Mouse (Mus musculus) C2C12 (cell line): Measurements from ENCODE around the gene Gxylt2.

Experiments
- CEBPB ChIP-seq: IDR thresholded peaks from one replicate; pipeline ENCODE4 v1.6.1; 2011; ENCODE audit warnings: low read depth, mild to moderate bottlenecking, control low read depth, moderate library complexity
- CTCF ChIP-seq: IDR thresholded peaks from one replicate; pipeline ENCODE4 v1.5.1; 2011; ENCODE audit not compliant: control insufficient read depth, insufficient read depth, insufficient read length
- FOSL1 ChIP-seq: IDR thresholded peaks from one replicate; pipeline ENCODE4 v1.8.0; 2011; ENCODE audit warnings: mild to moderate bottlenecking, low read length; ENCODE audit not compliant: poor library complexity, insufficient read depth, severe bottlenecking
- MAX ChIP-seq: IDR thresholded peaks from one replicate; pipeline ENCODE4 v1.6.1; 2011; ENCODE audit warnings: mild to moderate bottlenecking, control low read depth
- MYOD1 ChIP-seq: IDR thresholded peaks from one replicate; pipeline ENCODE4 v1.6.1; 2011; ENCODE audit warnings: low read depth; ENCODE audit not compliant: control insufficient read depth, insufficient read length
- MYOG ChIP-seq: IDR thresholded peaks from one replicate; pipeline ENCODE4 v1.6.1; 2011; ENCODE audit not compliant: control insufficient read depth, insufficient read length; ENCODE audit errors: extremely low read depth
- USF1 ChIP-seq: IDR thresholded peaks from one replicate; pipeline ENCODE4 v1.6.1; 2011; ENCODE audit warnings: low read depth, mild to moderate bottlenecking, control low read depth, moderate library complexity

DNA sequence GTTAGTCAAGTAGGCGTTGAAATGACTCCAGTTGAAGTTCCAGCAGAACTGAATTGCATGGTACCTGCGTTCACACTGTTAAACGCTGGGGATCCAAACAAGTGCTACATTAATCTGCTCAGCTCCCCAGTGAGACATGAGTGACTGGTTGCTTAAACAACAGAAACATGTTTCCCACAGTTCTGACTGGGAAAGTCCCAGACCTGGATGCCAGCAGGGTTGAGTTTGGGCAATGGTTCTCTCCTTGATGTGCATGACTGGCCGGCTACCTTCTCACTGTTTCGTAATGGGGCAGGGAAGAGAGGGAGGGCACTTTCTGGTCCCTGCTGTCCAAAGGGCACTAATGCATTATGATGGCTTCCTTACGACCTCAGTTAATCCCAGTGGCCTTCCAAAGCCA is 77.1 kb downstream of the Gxylt2 start:
- TF ChIP-seq MAX, result no peak
- no peak for TF ChIP-seq CTCF
- TF ChIP-seq USF1, result no peak
- no peak for TF ChIP-seq CEBPB
- TF ChIP-seq MYOD1, result no peak
- TF ChIP-seq FOSL1, result no peak
- no peak for TF ChIP-seq MYOG
